Mouse (Mus musculus) lung, embryonic 14.5 days (tissue): Measurements from ENCODE around the gene Fyn. TPM values are rescaled to one million over a fixed set of nuclear protein-coding genes. Genes with fewer than 3 reads are reported as not detected.

Source experiments
- ATAC-seq: fragments of 200-750 bp; cut with Nextera tagmentation; 2 replicates; pipeline ENCODE4 v1.8.0; 2017; ENCODE audit warnings: mild to moderate bottlenecking, moderate TSS enrichment, moderate library complexity; ENCODE audit not compliant: insufficient read depth
- DNase-seq: peaks from one replicate; pipeline ENCODE4 v3.0.0-alpha.2; 2015
- H3K27ac ChIP-seq: fragments of 300-500 bp; sonication (generic); 2 replicates; pipeline ENCODE4 v1.5.1; 2014; ENCODE audit warnings: low read depth, mild to moderate bottlenecking, moderate library complexity
- H3K27me3 ChIP-seq: fragments of 300-500 bp; sonication (generic); 2 replicates; pipeline ENCODE4 v1.6.1; 2014; ENCODE audit warnings: low read length, control low read depth; ENCODE audit not compliant: insufficient read depth
- H3K36me3 ChIP-seq: fragments of 300-500 bp; sonication (generic); 2 replicates; pipeline ENCODE4 v1.6.1; 2014; ENCODE audit warnings: control low read depth; ENCODE audit not compliant: insufficient read depth
- H3K4me1 ChIP-seq: fragments of 300-500 bp; sonication (generic); 2 replicates; pipeline ENCODE4 v1.6.1; 2014; ENCODE audit warnings: antibody characterized with exemption, control low read depth; ENCODE audit not compliant: insufficient read depth
- H3K4me2 ChIP-seq: fragments of 300-500 bp; sonication (generic); 2 replicates; pipeline ENCODE4 v1.6.1; 2014; ENCODE audit warnings: mild to moderate bottlenecking
- H3K4me3 ChIP-seq: fragments of 300-500 bp; sonication (generic); 2 replicates; pipeline ENCODE4 v1.5.1; 2014; ENCODE audit warnings: low read depth, low read length
- H3K9ac ChIP-seq: fragments of 300-500 bp; sonication (generic); 2 replicates; pipeline ENCODE4 v1.6.1; 2014
- H3K9me3 ChIP-seq: fragments of 300-500 bp; sonication (generic); 2 replicates; pipeline ENCODE4 v1.6.1; 2016; ENCODE audit warnings: low read depth, low read length, control low read depth
- CTCF ChIP-seq: IDR thresholded peaks from 2 replicates; pipeline ENCODE4 v1.5.1; 2016; ENCODE audit warnings: antibody characterized with exemption, low read depth
- WGBS: fragments of 180-500 bp; shearing (Covaris S2); extraction: QIAGEN DNeasy Blood & Tissue Kit; methylation state at CpG from one replicate; pipeline ENCODE4 v1.1.7; 2014; 5-methylcytosine and 5-hydroxymethylcytosine counted together
- polyA plus RNA-seq: library from polyadenylated mRNA; unstranded; fragments of >200 nt; fragmentation: Nextera tagmentation; extraction: Ambion mirVana; gene quantifications from 2 replicates; pipeline ENCODE4 v1.2.1, GENCODE M21; 2014

Gene Fyn
- polyA plus RNA-seq, 1 experiment from 2014 or later = 30.3 TPM

- Histone ChIP-seq H3K4me3 (no peak overlapping the region), H3K9me3 (no peaks in the 10 kb centered on the region), H3K4me1 (peaks cover 14% of the 10 kb centered on the region), H3K27ac (no peak overlapping the region), H3K27me3 (no peaks in the 10 kb centered on the region), H3K4me2 (no peak overlapping the region), H3K36me3 (no peaks in the 10 kb centered on the region), H3K9ac (no peak overlapping the region)
- no peak for TF ChIP-seq CTCF
- ATAC-seq = no peak
- no peak for DNase-seq
- 52% methylated on average over 9 of the region's 9 CpGs for WGBS
These were observed 52.4 kb downstream of the Fyn start for GRCm38 (mm10) chr10:39420842-39421617.

GRCm38 (mm10) chr10:39421772-39422171, 53.1 kb downstream of the Fyn start:
- Histone ChIP-seq H3K4me2 (no peak overlapping the region), H3K27ac (no peak overlapping the region), H3K9ac (no peak overlapping the region), H3K4me1 (peaks cover 9% of the 10 kb centered on the region), H3K4me3 (no peak overlapping the region), H3K9me3 (no peaks in the 10 kb centered on the region), H3K27me3 (no peaks in the 10 kb centered on the region), H3K36me3 (no peaks in the 10 kb centered on the region)
- 83% methylated on average over 9 of the region's 9 CpGs for WGBS
- TF ChIP-seq CTCF = no peak
- no peak for DNase-seq
- no peak for ATAC-seq

DNA sequence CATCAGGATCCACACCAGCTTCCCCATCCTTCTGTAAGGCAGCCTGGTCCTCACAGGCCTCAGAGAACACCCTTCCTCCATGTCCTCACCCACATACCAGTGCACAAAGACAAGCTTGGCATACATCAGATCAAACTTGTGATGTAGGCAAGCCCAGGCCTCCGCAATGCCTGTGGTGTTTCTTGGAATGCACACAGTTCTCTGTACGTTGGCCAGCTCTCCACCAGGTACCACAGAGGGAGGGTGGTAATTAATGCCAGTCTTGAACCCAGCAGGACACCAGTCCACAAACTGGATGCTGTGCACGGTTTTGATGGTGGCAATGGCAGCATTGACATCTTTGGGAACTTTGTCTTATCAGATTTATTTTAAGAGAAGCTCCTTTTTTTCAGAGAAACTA, 56.0 kb downstream of the Fyn start:
- DNase-seq = no peak
- Histone ChIP-seq H3K36me3 (no peaks in the 10 kb centered on the region), H3K27ac (no peak overlapping the region), H3K27me3 (no peaks in the 10 kb centered on the region), H3K9ac (no peak overlapping the region), H3K4me1 (no peaks in the 10 kb centered on the region; the same call in 1 of the 2 replicates), H3K4me3 (no peak overlapping the region), H3K4me2 (no peak overlapping the region), H3K9me3 (no peaks in the 10 kb centered on the region)
- no peak for ATAC-seq
- no peak for TF ChIP-seq CTCF
- WGBS = 87% methylated on average over 3 of the region's 3 CpGs

GRCm38 (mm10) chr10:39426033-39426432, 57.4 kb downstream of the Fyn start:
- Histone ChIP-seq H3K36me3 (no peaks in the 10 kb centered on the region), H3K27me3 (no peaks in the 10 kb centered on the region), H3K27ac (no peak overlapping the region), H3K4me3 (no peak overlapping the region), H3K9me3 (no peaks in the 10 kb centered on the region), H3K4me1 (no peaks in the 10 kb centered on the region), H3K9ac (no peak overlapping the region), H3K4me2 (no peak overlapping the region)
- no peak for ATAC-seq
- no peak for DNase-seq
- 76% methylated on average over 3 of the region's 3 CpGs for WGBS
- TF ChIP-seq CTCF = no peak

DNA sequence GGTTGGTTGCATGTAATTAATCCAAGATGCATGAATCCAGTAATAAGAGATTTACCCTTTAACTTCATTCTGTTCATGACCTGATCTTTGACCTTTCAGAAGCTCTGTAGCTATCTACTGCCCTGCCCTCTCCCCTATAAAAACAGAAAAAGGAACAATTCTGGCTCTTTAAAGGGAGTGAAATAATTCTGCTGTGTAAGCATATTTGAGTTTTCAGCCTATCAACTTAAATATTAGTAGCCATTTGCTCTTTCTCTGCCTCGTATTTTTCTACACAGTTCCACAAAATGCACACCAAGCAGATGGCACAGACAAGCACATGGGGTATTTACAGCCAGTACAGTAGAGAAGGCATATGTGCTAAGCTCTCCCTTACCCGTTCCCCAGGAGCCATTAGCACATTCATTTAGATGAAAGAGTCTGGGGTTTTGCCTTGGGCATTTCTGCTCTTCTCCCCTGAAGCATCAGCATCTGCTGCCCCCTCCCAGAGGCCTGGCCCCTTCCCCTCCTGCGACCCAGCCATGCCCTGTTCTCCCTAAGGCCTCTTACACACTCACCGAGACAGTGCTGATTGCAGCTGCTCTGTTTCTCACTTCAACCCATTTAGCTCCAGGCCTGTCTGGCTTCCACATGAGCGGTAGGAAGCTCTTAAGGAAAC, 58.3 kb downstream of the Fyn start:
- no peak overlapping the region for H3K4me2 ChIP-seq
- no peak for TF ChIP-seq CTCF

DNA sequence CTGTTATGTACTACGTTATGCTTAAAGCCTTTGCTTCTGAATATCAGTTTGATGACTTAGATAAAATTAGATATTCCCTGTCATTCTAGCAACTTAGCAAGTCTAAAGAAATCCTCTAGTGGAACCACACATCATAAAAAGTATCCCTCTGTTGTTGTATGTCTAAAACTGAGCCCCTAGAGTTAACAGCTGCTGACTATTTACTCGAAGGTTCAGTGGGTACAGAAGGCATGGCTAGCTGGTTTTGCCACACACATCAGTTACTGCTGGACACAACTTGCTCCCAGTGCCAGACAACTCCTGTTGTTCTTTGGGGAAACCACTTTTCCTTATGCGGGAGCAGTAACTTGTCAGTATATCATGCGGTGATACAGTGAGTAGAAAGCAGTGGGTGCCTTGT, 61.0 kb downstream of the Fyn start:
- H3K27ac ChIP-seq = no peak overlapping the region
- ATAC-seq (no peak), DNase-seq (no peak)
- no peak overlapping the region for H3K9ac ChIP-seq
- H3K4me1 ChIP-seq = no peaks in the 10 kb centered on the region
- TF ChIP-seq CTCF = no peak
- 74% methylated on average over 4 of the region's 4 CpGs for WGBS
- H3K4me2 ChIP-seq = no peak overlapping the region
- no peaks in the 10 kb centered on the region for H3K27me3 ChIP-seq
- no peaks in the 10 kb centered on the region for H3K36me3 ChIP-seq
- no peak overlapping the region for H3K4me3 ChIP-seq
- H3K9me3 ChIP-seq = no peaks in the 10 kb centered on the region

More for the DNA sequence above, 58.3 kb downstream of the Fyn start:
- 46% methylated on average over 5 of the region's 5 CpGs for WGBS
- H3K4me1 ChIP-seq = no peaks in the 10 kb centered on the region
- ATAC-seq = no peak
- no peak for DNase-seq
- H3K9me3 ChIP-seq = no peaks in the 10 kb centered on the region
- H3K27me3 ChIP-seq = no peaks in the 10 kb centered on the region
- no peak overlapping the region for H3K27ac ChIP-seq
- no peaks in the 10 kb centered on the region for H3K36me3 ChIP-seq
- no peak overlapping the region for H3K4me3 ChIP-seq
- no peak overlapping the region for H3K9ac ChIP-seq

GRCm38 (mm10) chr10:39430074-39430764, 61.6 kb downstream of the Fyn start:
- Histone ChIP-seq H3K9me3 (no peaks in the 10 kb centered on the region), H3K4me2 (no peak overlapping the region), H3K27ac (no peak overlapping the region), H3K36me3 (no peaks in the 10 kb centered on the region), H3K27me3 (no peaks in the 10 kb centered on the region), H3K4me3 (no peak overlapping the region), H3K4me1 (no peaks in the 10 kb centered on the region), H3K9ac (no peak overlapping the region)
- ATAC-seq (no peak), DNase-seq (no peak)
- WGBS = 58% methylated on average over 14 of the region's 14 CpGs
- no peak for TF ChIP-seq CTCF
